In genomic region chr8:80867598-80867997, GRCm38 (mm10) we compare ENCODE assay signal across 8 mouse cellular contexts. TPM values are rescaled to one million over a fixed set of nuclear protein-coding genes. Genes with fewer than 3 reads are reported as not detected.
DNase-seq lines count a peak whose midpoint lies in the region.

No protein-coding gene starts in this region.

- peak; percentile 60 for DNase-seq in adrenal gland, postnatal 10 days
- no peak for DNase-seq in adrenal gland, postnatal 4 days (ENCODE audit: low spot score in 2 of 2)
- peak; percentile 31 for DNase-seq in ovary, adult 18-20 months (ENCODE audit: low spot score)
- DNase-seq in ovary, postnatal 10 days (ENCODE audit: low spot score) = no peak
- peak; percentile 39 for DNase-seq in kidney, postnatal 10 days
- peak; percentile 45 for DNase-seq in skeletal muscle tissue, adult 2 months (ENCODE audit: low read depth, low spot score)
- no peak for DNase-seq in retina, postnatal 1 day
- DNase-seq in frontal cortex, postnatal 14 days (ENCODE audit: low spot score in 2 of 2) = no peak

RNA-seq across cellular contexts. Expression of gene Gab1, which starts 12.7 kb away (rescaled TPM):
- 10 to 100 TPM; 18.4 to 24.3 TPM for total RNA-seq in adrenal gland, postnatal 10 days (2021)
- 10 to 100 TPM; 34.6 TPM for total RNA-seq in adrenal gland, postnatal 4 days (2021)

Comparison
In these comparisons a context has a peak if more than half of its experiments do, and no peak if none do; other contexts are left out.
1. DNase-seq: peak in adrenal gland, postnatal 10 days (single experiment), ovary, adult 18-20 months (single experiment), kidney, postnatal 10 days (single experiment) and skeletal muscle tissue, adult 2 months (single experiment); none in adrenal gland, postnatal 4 days (0 of 2), ovary, postnatal 10 days (single experiment), retina, postnatal 1 day (single experiment) and frontal cortex, postnatal 14 days (0 of 2).